Mouse (Mus musculus) regulatory T cell (primary cell): Measurements from ENCODE around the gene Son.
"Not testable (repeated sequence)": the region's sequence is repeated elsewhere in the genome, so short reads cannot be mapped to it uniquely, and the experiment has no call there.

Experiments used
- in situ Hi-C: fragments of 300-600 bp; cut with MboI, MseI; formaldehyde crosslinking; loops from one replicate; pipeline ENCODE4 v1.15.1; 2025; ENCODE audit warnings: high pct_unique_total_duplicates

The Son gene

DNA sequence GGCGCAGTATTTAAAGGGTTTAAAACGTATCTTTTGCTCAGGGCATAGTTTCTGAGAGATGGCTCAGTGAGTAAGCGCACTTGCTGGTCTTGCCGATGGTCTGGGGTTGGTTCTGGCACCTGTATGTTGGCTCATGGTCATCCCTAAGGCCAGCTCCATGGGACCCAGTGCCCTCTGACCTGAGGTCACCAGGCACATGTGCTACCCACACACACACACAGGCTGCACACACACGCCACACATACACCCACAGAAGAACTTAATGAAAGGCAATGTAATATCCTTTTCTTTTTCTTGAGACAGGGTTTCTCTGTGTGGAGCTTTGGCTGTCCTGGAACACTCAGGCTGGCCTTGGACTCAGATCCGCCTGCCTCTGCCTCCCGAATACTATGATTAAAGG, 14.4 kb upstream of the Son start:
- in situ Hi-C loops, result no loop called here

DNA sequence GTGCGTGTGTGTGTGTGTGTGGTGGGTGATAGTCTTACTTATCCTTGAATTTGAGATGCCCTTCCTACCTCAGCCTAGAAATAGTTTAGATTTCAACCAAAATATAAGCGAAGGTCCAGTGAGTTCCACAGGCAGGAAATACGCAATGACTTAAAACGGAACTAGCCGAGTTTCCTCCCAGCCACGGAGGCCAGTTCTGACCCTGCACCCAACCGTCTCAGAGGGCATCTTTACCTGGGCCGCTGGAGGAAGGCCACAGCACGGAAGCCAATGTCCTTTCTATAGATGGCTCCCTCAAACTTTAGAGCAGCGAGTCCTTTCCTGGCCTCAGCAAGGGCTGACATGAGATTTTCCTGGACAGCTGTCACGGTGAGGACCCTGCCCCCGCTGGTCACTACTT, 13.7 kb upstream of the Son start:
- in situ Hi-C loops, result no loop called here

DNA sequence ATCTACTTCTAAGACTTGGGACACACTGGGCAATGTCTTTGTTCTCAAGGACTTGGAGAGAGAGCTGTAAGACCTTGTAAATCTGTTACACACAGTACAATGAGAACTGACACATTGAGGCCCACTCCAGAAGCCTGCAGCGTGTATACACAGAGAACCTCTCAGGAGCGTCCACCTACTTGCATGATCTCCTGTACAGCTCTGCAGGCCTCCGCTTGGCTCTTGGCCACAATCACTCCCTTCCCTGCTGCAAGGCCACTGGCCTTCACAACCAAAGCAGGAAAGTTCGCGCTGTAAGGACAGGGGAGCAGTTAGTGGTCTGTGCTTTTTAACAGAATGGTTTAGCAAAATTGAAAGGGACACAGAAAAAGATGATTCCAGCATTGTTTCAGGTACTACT, 8.1 kb upstream of the Son start:
- in situ Hi-C loops, result loop anchor here (5.0 kb wide), 1 partner anchor 33 kb away; no protein-coding TSS in a partner anchor

DNA sequence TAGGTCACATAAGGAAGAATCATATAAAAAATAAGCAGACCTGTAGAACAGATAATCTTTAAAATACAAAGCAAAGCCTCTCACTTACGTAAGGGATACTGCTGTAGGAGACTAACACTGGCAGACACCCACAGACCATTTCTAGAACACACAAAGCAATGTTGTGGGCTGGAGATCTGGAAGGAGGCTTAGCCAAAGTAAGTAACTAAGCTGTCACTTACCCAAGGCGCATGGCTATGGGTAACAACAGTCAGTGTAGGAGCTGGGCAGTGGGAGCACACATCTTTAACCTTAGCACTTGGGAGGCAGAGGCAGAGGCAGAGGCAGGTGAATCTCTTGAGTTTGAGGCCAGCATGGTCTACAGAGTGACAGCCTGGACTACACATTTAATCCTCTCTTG, 7.7 kb upstream of the Son start:
- in situ Hi-C loops, result loop anchor here (5.0 kb wide), 1 partner anchor 33 kb away; no protein-coding TSS in a partner anchor

DNA sequence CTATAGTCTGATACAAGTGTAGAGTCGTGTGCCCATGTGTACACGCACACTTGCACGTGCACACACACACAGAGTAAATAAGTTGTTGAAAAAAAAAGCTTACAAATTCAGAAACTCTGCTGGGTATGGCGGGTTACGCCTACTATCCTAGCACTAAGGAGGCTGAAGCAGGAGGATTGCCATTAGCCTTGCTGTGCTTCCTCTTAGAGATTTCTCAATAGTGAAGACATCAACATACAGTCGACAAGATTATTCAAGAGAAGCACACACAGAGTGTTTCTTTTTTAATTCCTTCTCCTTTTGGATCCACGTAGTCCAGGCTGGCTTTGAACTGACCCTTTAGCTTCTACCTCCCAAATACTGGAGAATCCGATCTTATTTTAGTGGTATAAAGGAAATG, 7.1 kb upstream of the Son start:
- in situ Hi-C loops, result no loop called here

DNA sequence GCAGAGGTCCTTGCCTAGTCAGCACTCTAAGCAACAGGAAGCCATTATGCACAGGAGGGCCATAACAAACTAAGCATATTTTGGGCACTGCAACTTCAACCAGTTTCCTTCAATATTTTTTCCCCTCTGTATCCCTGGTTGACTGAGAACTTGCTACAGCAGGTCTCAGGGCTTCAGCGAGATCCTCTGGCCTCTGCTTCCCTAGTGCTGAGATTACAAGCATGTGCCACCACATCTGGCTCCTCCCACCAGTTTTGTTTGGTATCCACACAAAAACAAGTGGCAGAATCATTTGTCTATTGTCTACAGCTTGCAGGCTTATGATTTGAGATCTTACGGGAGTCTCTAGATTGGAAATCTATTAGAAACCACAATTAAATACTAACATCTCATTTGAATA, 2.4 kb upstream of the Son start:
- in situ Hi-C loops, result no loop called here

DNA sequence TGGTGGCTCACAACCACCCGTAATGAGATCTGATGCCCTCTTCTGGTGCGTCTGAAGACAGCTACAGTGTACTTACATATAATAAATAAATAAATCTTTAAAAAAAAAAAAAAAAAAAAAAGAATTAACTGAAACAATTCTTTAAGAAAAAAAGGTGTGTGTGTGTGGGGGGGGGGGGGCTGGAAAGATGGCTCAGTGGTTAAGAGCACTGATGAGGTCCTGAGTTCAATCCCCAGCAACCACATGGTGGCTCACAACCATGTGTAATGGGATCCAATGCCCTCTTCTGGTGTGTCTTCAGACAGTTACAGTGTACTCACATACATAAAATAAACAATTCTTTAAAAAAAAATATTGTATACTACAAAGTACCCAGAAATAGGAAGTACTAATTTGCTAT, 1.9 kb upstream of the Son start:
- in situ Hi-C loops, result not testable (repeated sequence)

DNA sequence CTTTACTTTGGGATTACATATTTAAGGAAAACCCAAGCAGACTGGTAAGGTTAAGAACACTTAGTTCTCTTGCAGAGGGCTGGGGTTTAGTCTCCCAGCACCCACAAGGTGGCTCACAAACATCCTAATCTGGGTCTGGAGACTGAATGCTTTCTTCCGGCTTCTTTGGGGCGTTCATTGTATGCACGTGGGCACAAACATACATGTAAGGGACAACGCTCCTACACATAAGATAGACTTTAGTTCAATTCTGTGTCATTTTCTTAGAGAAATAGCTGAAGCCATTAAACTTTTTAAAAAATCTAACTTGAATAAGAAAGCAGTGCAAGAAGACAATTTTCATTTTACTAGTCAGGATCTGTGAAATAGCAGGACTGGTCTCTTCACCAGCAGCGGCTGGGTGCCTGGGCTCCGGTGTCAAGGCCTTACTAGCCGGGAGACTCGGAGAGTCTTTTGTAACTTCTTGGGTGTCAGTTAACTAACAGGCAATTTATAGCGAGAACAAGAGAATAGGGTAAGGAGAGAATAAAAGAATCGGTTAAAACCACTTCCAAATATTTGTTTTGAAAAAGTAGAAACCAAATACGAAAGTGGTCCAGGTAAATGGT, 1.2 kb upstream of the Son start:
- in situ Hi-C loops, result no loop called here

DNA sequence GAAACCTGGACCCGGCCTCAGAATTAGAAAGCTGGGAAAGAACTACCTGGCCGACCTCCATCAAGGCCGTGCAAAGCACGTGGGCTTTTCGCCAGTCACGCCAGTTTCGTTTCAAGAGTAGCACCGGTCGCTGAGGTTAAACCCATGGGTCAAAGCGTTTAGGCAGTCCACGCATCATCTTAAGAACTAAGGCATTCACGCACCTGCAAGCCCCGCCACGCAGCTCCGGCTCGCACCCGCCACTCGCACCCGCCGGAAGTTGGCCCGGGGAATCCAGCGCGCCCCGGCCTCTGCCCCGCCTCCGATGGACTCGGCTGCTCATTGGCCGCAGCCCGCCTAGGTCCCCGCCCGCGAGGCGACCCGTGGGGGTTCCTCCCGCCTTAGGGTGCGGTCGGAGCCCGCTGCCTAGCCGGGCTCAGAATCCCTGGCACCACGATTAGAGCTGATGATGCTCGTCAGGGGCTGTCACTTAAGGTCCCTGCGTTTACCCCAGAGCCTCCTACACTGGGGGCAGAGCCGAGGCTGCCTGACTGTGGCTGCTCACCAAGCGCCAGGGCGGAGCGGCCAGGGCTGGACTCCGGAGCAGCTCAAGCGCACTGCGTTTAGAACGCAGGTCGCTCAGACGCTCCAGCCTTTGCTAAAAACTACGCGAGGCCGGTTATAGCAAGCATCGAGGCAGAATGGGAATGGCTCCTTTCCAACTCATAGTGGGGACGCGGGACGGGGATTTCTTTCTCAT, 456 bp upstream of the Son start, which contains the start of gene Gart:
Gene Gart, minus strand, starts transcription at position 272 of the 739 bp plus-strand sequence.
- in situ Hi-C loops, result no loop called here

DNA sequence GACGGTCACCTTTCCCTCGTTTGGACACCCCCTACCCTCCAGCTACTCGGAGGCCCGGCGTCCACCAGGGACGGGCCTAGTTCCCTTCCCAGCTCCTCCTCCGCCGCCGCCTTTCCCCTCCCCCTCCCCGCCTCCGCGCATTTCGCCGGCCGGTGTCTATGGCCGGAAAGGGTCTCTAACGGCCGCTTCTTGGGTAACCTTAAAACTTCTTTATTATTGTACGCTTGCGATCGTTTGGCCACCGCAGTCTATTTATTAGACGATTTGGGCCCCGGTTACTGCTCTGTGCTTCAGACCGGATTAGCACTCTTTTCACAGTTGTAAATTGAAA, 879 bp downstream of the Son start:
- in situ Hi-C loops, result no loop called here

DNA sequence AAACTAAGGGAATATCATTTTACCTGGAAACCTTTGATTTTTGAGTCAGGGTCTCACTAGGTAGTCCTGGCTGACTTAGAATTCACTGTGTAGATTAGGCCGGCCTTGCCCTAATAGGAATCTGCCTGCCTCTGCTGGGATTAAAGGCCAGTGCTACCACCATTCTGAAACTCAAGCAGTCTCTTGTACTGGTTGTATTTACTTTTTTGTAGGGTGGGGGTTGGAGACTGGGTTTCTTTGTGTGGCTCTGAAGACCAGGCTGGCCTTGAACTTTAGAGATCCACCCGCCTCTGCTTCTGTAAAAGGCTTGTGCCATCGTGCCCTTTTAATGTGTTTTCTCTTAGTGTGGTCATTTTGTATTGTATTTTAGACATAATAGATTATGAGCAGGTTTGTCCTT, 1.9 kb downstream of the Son start:
- in situ Hi-C loops, result no loop called here

DNA sequence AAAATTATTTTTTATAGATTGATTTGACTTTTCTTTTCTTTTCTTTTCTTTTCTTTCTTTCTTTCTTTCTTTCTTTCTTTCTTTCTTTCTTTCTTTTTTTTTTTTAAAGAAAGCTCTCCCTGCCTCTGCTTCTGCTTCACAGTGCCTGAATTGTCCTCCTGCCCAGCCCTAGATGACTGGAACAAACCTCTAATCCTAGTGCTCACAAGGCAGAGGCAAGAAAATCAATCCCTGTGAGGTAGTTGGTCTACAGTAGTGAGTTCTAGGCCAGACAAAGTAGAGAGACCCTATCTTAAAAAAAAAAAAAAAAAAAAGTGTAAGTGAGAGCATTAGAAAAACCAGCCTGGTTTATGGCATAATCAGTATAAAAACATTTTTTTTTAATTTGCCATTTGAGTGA, 2.5 kb downstream of the Son start:
- in situ Hi-C loops, result no loop called here

DNA sequence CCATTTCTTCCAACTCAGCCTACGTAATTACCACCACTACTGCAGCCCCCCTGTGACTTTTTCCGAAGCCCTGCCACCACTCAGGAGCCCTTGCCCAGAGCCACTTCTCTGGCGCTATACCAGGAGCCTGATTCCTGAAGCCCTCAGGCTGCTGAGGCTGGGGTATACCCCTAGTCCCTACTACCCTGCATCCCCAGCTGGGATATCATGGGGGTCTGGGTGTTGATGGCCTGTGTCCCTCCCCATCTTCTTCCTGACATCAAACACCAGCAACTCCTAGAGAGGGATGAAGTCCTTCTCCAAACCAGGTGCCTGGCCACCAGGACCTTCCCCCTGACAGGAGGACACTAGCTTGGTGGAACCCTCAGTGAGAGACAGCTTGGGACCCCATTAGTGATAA, 4.9 kb downstream of the Son start:
- in situ Hi-C loops, result no loop called here

DNA sequence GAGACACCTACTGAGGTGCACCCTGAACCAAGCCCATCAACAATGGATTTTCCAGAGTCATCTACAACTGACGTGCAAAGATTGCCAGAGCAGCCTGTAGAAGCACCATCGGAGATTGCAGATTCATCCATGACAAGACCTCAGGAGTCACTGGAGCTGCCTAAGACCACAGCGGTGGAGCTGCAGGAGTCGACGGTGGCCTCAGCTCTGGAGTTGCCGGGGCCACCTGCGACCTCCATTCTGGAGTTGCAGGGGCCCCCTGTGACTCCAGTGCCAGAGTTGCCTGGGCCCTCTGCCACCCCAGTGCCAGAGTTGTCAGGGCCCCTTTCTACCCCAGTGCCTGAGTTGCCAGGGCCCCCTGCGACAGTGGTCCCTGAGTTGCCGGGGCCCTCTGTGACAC, 8.0 kb downstream of the Son start:
- in situ Hi-C loops, result no loop called here

DNA sequence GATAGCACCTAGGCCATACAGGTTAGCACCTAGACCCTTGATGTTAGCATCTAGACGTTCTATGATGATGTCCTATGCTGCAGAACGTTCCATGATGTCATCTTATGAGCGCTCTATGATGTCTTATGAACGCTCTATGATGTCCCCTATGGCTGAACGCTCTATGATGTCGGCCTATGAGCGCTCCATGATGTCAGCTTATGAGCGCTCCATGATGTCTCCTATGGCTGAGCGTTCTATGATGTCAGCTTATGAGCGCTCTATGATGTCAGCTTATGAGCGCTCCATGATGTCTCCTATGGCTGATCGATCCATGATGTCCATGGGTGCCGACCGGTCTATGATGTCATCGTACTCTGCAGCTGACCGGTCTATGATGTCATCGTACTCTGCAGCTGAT, 10.0 kb downstream of the Son start:
- in situ Hi-C loops, result no loop called here

DNA sequence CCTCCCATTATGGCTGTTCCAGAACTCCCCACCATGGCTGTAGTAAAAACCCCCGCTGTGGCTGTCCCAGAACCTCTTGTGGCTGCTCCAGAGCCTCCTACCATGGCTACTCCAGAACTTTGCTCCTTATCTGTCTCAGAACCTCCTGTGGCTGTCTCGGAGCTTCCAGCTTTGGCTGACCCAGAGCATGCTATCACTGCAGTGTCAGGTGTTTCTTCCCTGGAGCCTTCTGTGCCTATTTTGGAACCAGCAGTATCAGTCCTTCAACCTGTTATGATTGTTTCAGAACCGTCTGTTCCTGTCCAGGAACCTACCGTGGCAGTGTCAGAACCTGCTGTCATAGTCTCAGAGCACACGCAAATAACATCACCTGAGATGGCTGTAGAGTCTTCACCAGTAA, 11.2 kb downstream of the Son start:
- in situ Hi-C loops, result no loop called here

DNA sequence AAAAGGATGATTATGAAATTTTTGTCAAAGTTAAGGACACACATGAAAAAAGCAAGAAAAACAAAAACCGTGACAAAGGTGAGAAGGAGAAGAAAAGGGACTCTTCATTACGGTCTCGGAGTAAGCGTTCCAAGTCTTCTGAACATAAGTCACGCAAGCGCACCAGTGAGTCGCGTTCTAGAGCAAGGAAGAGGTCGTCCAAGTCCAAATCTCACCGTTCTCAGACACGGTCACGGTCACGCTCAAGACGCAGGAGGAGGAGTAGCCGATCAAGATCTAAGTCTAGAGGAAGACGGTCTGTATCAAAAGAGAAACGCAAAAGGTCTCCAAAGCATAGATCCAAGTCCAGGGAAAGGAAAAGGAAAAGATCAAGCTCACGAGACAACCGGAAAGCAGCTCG, 12.5 kb downstream of the Son start:
- in situ Hi-C loops, result loop anchor here (10.0 kb wide), 2 partner anchors 625 to 1405 kb away; no protein-coding TSS in a partner anchor

DNA sequence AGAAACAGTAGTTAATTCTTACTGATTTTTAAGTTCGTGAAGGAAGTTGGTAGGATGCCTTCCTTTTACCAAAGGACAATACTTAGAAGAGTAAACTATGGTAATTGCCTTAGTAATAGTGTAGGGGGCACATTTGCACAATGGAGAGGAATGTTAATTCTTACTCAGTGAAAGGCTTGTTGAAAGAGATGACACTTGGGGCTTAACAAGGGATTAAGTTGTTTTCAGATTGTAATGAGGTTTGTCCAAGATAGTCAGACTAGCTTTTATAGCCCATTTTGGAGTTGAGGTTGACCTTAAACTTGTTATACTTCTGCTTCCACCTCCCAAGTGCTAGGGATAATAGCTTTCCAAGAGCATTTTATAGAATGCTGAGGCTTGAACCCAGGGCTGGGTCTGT, 14.1 kb downstream of the Son start:
- in situ Hi-C loops, result loop anchor here (10.0 kb wide), 2 partner anchors 627 to 1407 kb away; no protein-coding TSS in a partner anchor

DNA sequence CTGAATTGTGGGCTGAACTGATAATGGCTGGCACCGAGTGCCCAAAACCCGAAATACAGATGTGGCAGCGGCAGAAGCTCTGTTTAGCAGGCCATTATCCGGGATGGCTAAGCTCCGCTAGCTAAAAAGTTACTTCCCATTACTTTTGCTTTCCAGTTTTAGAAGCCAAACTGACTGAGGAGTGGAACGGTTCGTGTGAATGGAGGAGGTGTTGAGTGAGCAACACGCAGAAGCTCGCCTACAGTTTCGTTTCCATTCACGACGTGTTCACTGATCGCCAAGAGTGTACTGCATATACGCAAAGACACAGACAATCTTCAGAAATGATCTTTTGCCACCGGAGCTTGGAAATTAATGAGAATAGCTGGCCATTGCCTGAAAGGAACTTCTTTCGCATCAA, 15.0 kb downstream of the Son start:
- in situ Hi-C loops, result loop anchor here (10.0 kb wide), 2 partner anchors 628 to 1408 kb away; no protein-coding TSS in a partner anchor

DNA sequence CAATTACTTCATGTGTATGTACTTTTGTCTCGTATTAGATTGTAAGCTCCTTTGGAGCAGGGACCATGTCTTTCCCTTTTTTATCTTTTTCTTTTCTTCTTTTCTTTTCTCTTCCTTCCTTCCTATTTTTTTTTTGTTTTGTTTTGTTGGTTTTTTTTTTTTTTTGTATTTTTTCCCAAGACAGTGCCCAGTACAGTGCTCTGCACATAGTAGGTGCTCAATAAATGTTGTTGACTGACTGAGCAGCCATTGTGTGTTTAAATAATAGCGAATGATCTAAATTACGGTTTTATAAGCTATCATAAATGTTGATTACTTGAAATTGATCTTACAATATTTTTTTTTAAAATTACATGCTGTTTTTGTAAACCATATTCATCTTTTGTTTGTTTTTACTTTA, 16.5 kb downstream of the Son start:
- in situ Hi-C loops, result loop anchor here (10.0 kb wide), 2 partner anchors 629 to 1409 kb away; no protein-coding TSS in a partner anchor

DNA sequence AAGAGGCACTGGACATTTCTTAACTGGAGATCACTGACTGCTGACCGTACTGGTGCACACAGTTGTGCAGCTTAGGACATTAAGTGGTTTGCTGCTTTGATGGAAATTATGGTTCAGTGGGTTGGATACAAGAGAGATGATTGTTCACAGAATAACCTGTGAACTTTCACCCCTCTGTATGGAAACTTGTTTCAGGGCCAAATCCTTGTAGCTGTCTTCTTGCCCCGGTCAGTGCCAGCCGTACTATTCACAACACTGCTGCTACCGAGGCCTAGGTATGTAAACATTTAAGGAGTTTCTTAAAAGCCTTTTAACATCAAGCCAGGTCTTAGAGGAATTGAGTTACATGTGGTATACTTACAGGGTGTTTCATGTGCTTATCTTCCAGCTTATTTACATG, 27.2 kb downstream of the Son start:
- in situ Hi-C loops, result loop anchor here (5.0 kb wide), 1 partner anchor 37 kb away; no protein-coding TSS in a partner anchor

DNA sequence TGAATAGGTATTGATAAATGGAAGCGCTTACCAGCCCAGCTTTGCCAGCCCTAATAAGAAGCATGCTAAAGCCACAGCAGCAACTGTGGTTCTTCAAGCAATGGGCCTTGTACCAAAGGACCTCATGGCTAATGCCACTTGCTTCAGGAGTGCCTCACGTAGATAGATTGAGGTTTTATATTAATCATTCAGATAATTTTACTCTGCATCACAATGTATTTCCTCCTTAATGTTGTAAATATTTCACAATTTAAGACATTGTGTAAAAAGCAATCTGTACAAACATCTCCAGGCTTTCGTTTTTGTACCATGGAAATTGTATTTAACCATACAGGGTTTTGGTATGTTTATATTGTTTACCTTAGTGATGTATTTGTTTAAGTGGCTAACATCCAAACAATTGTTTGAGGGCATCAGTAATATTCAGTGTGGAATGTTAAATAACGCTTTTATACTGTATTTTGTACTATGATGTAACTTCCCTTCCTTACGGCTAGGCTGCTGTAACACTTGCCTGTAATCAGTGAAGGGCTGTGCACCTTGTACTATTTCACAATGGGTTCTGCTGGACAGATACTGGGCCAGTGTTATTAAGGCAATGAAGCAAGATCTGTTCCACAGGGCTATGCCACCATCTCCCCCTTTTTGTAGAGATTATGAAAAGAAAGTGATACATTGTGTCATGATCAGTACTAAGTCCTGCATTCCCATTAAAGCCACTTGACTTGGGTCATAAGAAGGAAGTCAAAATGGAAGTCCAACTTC, 31.0 kb downstream of the Son start:
- in situ Hi-C loops, result no loop called here

DNA sequence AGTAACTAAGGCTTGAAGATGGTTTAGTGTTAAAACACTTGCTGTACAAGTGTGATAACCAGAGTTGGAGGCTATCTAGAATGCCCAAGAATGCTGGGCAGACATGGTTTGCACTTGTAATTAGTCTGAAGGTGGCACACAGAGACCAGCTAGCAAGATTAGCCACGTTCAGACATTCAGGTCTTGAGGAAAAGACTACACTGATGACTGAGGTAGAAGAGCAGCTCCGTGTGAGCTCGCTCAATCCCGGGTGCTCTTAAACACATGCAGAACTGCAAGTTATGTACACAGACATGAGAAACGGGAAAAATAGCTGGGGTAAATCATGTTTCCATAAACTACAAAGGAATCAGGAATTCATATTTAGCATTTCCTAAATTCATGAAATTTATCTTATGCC, 33.4 kb downstream of the Son start:
- in situ Hi-C loops, result no loop called here
